Mouse (Mus musculus): ENCODE results near the gene Caln1. TPM values are rescaled to one million over a fixed set of nuclear protein-coding genes. Genes with fewer than 3 reads are reported as not detected.

Gene Caln1
- polyA plus RNA-seq, 1 experiment from 2014 or later, result 2.5 TPM

DNA sequence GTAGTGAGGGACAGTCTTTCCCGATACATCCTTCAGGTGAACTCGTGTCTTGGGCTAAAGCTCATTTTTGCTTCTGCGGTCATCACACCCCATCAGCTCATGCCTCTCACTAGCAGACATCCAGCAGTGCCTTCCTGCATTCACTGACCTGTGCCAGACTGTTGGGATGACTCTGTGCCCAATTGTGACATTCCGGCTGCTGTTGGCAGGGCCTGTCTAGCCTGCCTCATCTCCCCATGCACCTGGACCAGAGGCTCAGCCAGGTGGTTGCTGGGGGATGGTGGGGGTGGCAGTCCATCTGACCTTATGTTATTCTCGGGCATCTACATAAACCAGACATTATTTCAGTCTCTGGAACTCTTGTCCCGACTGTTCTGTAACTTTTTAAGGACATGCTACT is 105.6 kb downstream of the Caln1 start:
- ATAC-seq (no peak), DNase-seq (ENCODE audit: low spot score) (no peak)
- H3K36me3 ChIP-seq (ENCODE audit: control insufficient read depth, insufficient read depth, low read length), result no peaks in the 10 kb centered on the region
- H3K4me2 ChIP-seq (ENCODE audit: low read length), result no peak overlapping the region
- no peaks in the 10 kb centered on the region for H3K27me3 ChIP-seq (replicated peaks; ENCODE audit: control insufficient read depth, insufficient read depth, low read length)
- H3K4me3 ChIP-seq (ENCODE audit: low read depth, low read length), result no peak overlapping the region
- 86% methylated on average over 6 of the region's 6 CpGs for WGBS
- no peaks in the 10 kb centered on the region for H3K9me3 ChIP-seq (replicated peaks; ENCODE audit: control insufficient read depth, low read length)
- H3K9ac ChIP-seq (ENCODE audit: low read length), result no peak overlapping the region
- H3K4me1 ChIP-seq (ENCODE audit: control insufficient read depth, insufficient read depth, low read length), result no peaks in the 10 kb centered on the region
- H3K27ac ChIP-seq (ENCODE audit: low read depth, low read length), result no peak overlapping the region

- Histone ChIP-seq H3K36me3 (ENCODE audit: control insufficient read depth, insufficient read depth, low read length) (no peaks in the 10 kb centered on the region), H3K9me3 (replicated peaks; ENCODE audit: control insufficient read depth, low read length) (no peaks in the 10 kb centered on the region), H3K4me2 (ENCODE audit: low read length) (no peak overlapping the region), H3K27ac (ENCODE audit: low read depth, low read length) (no peak overlapping the region), H3K9ac (ENCODE audit: low read length) (no peak overlapping the region), H3K4me1 (ENCODE audit: control insufficient read depth, insufficient read depth, low read length) (no peaks in the 10 kb centered on the region), H3K27me3 (replicated peaks; ENCODE audit: control insufficient read depth, insufficient read depth, low read length) (no peaks in the 10 kb centered on the region), H3K4me3 (ENCODE audit: low read depth, low read length) (no peak overlapping the region)
- no peak for ATAC-seq
- no peak for DNase-seq (ENCODE audit: low spot score)
- 59% methylated on average over 12 of the region's 12 CpGs for WGBS
Measured at GRCm38 (mm10) chr5:130476741-130477140, 107.5 kb downstream of the Caln1 start.

GRCm38 (mm10) chr5:130480290-130480689 is 111.0 kb downstream of the Caln1 start:
- WGBS, result 80% methylated on average over 1 of the region's 1 CpGs
- H3K27ac ChIP-seq (ENCODE audit: low read depth, low read length), result no peak overlapping the region
- no peak overlapping the region for H3K4me3 ChIP-seq (ENCODE audit: low read depth, low read length)

DNA sequence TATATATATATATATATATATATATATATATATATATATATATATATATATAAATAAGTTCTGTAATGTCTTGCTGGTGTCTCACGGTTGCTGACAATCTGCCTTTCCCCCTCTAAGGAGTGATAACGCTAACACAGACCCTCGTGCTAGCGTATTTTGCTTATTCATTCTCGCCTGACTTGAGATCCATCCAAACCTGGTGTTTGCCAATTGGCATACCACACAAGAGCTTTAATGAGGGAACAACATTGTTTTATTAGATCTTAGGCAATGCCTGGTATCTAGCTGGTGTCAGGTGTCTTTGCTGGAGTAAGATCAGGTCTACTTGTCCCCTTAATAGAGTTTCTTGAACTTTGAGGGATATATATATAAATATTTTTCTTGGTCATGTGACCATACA is 122.2 kb downstream of the Caln1 start:
- H3K27ac ChIP-seq (ENCODE audit: low read depth, low read length), result no peak overlapping the region
- no peaks in the 10 kb centered on the region for H3K27me3 ChIP-seq (replicated peaks; ENCODE audit: control insufficient read depth, insufficient read depth, low read length)
- WGBS, result 67% methylated on average over 5 of the region's 5 CpGs
- DNase-seq (ENCODE audit: low spot score) (peak; percentile 59), ATAC-seq (no peak)
- H3K36me3 ChIP-seq (ENCODE audit: control insufficient read depth, insufficient read depth, low read length), result no peaks in the 10 kb centered on the region
- H3K9me3 ChIP-seq (replicated peaks; ENCODE audit: control insufficient read depth, low read length), result no peaks in the 10 kb centered on the region
- no peaks in the 10 kb centered on the region for H3K4me1 ChIP-seq (ENCODE audit: control insufficient read depth, insufficient read depth, low read length)
- no peak overlapping the region for H3K4me2 ChIP-seq (ENCODE audit: low read length)
- no peak overlapping the region for H3K9ac ChIP-seq (ENCODE audit: low read length)
- H3K4me3 ChIP-seq (ENCODE audit: low read depth, low read length), result no peak overlapping the region

More at GRCm38 (mm10) chr5:130480290-130480689, 111.0 kb downstream of the Caln1 start:
- ATAC-seq (no peak), DNase-seq (ENCODE audit: low spot score) (no peak)
- H3K36me3 ChIP-seq (ENCODE audit: control insufficient read depth, insufficient read depth, low read length), result no peaks in the 10 kb centered on the region
- no peak overlapping the region for H3K9ac ChIP-seq (ENCODE audit: low read length)
- H3K27me3 ChIP-seq (replicated peaks; ENCODE audit: control insufficient read depth, insufficient read depth, low read length), result no peaks in the 10 kb centered on the region
- no peaks in the 10 kb centered on the region for H3K4me1 ChIP-seq (ENCODE audit: control insufficient read depth, insufficient read depth, low read length)
- no peaks in the 10 kb centered on the region for H3K9me3 ChIP-seq (replicated peaks; ENCODE audit: control insufficient read depth, low read length)
- H3K4me2 ChIP-seq (ENCODE audit: low read length), result no peak overlapping the region

DNA sequence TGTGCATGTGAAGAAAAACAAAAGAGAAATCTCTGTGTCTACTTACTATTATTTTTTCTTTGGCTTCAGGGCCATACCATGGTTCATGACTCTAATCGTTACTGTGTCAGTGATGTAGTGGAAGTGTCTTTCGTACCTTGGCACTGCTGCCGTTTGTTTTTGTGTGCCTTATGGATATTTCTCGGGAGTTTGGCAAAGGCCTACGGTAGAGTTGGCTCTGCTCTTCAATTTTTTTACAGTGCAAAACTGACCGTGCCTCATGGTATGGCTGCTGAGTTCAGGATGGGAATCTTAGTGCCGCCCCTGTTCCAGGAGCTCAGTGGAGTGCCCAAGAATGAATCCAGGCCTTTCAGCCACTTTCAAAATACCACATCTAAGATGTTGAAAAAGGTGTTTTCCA is 123.0 kb downstream of the Caln1 start:
- 76% methylated on average over 7 of the region's 7 CpGs for WGBS
- H3K36me3 ChIP-seq (ENCODE audit: control insufficient read depth, insufficient read depth, low read length), result no peaks in the 10 kb centered on the region
- DNase-seq (ENCODE audit: low spot score), result no peak

DNA sequence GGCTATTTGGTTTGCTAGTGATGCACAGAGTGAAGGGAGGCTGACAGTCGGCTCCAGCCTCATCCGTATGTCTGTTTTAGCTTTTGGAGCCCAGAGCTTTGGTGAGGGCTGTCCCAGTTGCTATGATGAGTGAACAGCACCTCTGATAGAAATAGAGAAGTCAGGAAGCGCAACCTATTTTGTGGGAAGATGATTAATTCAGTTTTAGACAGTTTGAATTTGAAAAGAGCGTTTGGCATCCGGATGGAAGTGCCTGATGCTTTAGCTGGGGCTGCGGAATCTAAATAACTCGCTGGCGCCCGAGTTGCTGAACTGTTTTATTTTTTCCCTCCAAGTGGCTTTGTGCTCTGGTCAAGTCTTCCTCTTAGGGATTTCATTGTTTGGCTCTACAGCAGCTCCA is 133.3 kb downstream of the Caln1 start:
- H3K36me3 ChIP-seq (ENCODE audit: control insufficient read depth, insufficient read depth, low read length), result no peaks in the 10 kb centered on the region
- whole genome bisulfite sequencing, result 83% methylated on average over 9 of the region's 9 CpGs

More for the DNA sequence above, 123.0 kb downstream of the Caln1 start:
- Histone ChIP-seq H3K27ac (ENCODE audit: low read depth, low read length) (no peak overlapping the region), H3K9ac (ENCODE audit: low read length) (no peak overlapping the region), H3K4me2 (ENCODE audit: low read length) (no peak overlapping the region), H3K4me3 (ENCODE audit: low read depth, low read length) (no peak overlapping the region), H3K9me3 (replicated peaks; ENCODE audit: control insufficient read depth, low read length) (no peaks in the 10 kb centered on the region), H3K27me3 (replicated peaks; ENCODE audit: control insufficient read depth, insufficient read depth, low read length) (no peaks in the 10 kb centered on the region), H3K4me1 (ENCODE audit: control insufficient read depth, insufficient read depth, low read length) (no peaks in the 10 kb centered on the region)
- no peak for ATAC-seq

GRCm38 (mm10) chr5:130504891-130505290 is 135.6 kb downstream of the Caln1 start:
- H3K36me3 ChIP-seq (ENCODE audit: control insufficient read depth, insufficient read depth, low read length), result no peaks in the 10 kb centered on the region
- H3K9ac ChIP-seq (ENCODE audit: low read length), result no peak overlapping the region
- H3K4me2 ChIP-seq (ENCODE audit: low read length), result no peak overlapping the region
- no peaks in the 10 kb centered on the region for H3K9me3 ChIP-seq (replicated peaks; ENCODE audit: control insufficient read depth, low read length)
- no peaks in the 10 kb centered on the region for H3K27me3 ChIP-seq (replicated peaks; ENCODE audit: control insufficient read depth, insufficient read depth, low read length)
- DNase-seq (ENCODE audit: low spot score) (no peak), ATAC-seq (no peak)
- no peaks in the 10 kb centered on the region for H3K4me1 ChIP-seq (ENCODE audit: control insufficient read depth, insufficient read depth, low read length)
- 86% methylated on average over 5 of the region's 5 CpGs for WGBS
- no peak overlapping the region for H3K27ac ChIP-seq (ENCODE audit: low read depth, low read length)
- no peak overlapping the region for H3K4me3 ChIP-seq (ENCODE audit: low read depth, low read length)

More for the DNA sequence above, 133.3 kb downstream of the Caln1 start:
- Histone ChIP-seq H3K4me1 (ENCODE audit: control insufficient read depth, insufficient read depth, low read length) (no peaks in the 10 kb centered on the region), H3K4me3 (ENCODE audit: low read depth, low read length) (no peak overlapping the region), H3K9ac (ENCODE audit: low read length) (no peak overlapping the region), H3K27ac (ENCODE audit: low read depth, low read length) (no peak overlapping the region), H3K9me3 (replicated peaks; ENCODE audit: control insufficient read depth, low read length) (no peaks in the 10 kb centered on the region), H3K27me3 (replicated peaks; ENCODE audit: control insufficient read depth, insufficient read depth, low read length) (no peaks in the 10 kb centered on the region), H3K4me2 (ENCODE audit: low read length) (no peak overlapping the region)
- DNase-seq (ENCODE audit: low spot score) (no peak), ATAC-seq (no peak)

DNA sequence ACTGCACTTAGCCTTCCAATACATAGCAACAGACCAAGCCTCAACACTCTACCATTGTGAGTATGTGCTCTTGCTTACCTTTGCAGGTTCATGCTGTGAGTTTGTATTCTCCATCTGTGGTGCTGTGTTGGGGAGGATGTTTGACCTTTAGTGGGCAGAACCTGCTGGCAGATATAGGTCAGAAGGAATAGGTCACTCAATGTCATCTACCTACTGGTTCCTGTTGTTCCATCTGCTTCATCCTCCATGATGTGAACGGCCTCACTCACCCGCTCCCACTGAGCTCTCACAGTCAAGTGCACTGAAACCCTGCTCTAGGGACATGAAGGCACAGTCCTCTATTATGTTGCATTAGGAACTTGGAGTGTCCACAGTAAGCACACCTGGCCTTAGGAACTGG is 141.3 kb downstream of the Caln1 start:
- 91% methylated on average over 2 of the region's 2 CpGs for WGBS

DNA sequence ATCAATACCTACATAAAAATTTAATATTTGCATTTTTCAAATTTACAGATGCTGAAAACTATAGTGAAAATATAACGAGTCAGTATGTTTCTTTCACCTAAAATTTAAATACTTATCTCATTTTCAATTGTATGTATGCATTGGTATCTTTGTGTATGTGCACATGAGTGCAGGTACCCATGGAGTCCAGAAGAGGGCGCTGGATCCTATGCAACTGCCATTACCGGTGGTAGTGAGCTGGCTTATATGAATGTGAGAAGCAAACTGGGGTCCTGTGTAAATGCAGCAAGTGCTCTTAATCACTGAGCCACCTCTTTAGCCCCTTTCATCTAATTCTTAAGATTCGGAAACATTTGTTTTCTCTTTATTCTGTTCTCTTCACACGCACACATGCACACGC is 146.1 kb downstream of the Caln1 start:
- H3K4me2 ChIP-seq (ENCODE audit: low read length), result no peak overlapping the region
- 87% methylated on average over 6 of the region's 6 CpGs for WGBS
- no peak for ATAC-seq
- H3K4me3 ChIP-seq (ENCODE audit: low read depth, low read length), result no peak overlapping the region
- H3K27ac ChIP-seq (ENCODE audit: low read depth, low read length), result no peak overlapping the region
- no peaks in the 10 kb centered on the region for H3K36me3 ChIP-seq (ENCODE audit: control insufficient read depth, insufficient read depth, low read length)
- no peak for DNase-seq (ENCODE audit: low spot score)
- no peak overlapping the region for H3K9ac ChIP-seq (ENCODE audit: low read length)
- H3K27me3 ChIP-seq (replicated peaks; ENCODE audit: control insufficient read depth, insufficient read depth, low read length), result no peaks in the 10 kb centered on the region
- H3K9me3 ChIP-seq (replicated peaks; ENCODE audit: control insufficient read depth, low read length), result no peaks in the 10 kb centered on the region
- no peaks in the 10 kb centered on the region for H3K4me1 ChIP-seq (ENCODE audit: control insufficient read depth, insufficient read depth, low read length)

More for the DNA sequence above, 141.3 kb downstream of the Caln1 start:
- Histone ChIP-seq H3K4me2 (ENCODE audit: low read length) (no peak overlapping the region), H3K9ac (ENCODE audit: low read length) (no peak overlapping the region), H3K36me3 (ENCODE audit: control insufficient read depth, insufficient read depth, low read length) (no peaks in the 10 kb centered on the region), H3K4me3 (ENCODE audit: low read depth, low read length) (no peak overlapping the region), H3K27ac (ENCODE audit: low read depth, low read length) (no peak overlapping the region), H3K27me3 (replicated peaks; ENCODE audit: control insufficient read depth, insufficient read depth, low read length) (no peaks in the 10 kb centered on the region), H3K4me1 (ENCODE audit: control insufficient read depth, insufficient read depth, low read length) (no peaks in the 10 kb centered on the region), H3K9me3 (replicated peaks; ENCODE audit: control insufficient read depth, low read length) (no peaks in the 10 kb centered on the region)
- ATAC-seq, result no peak
- DNase-seq (ENCODE audit: low spot score), result no peak
